Mouse (Mus musculus) erythroblast, embryonic 14.5 days (primary cell): ENCODE data around the gene Rsrc2.

ENCODE experiments used
- GATA1 ChIP-seq: IDR thresholded peaks from 2 replicates; pipeline ENCODE4 v1.6.1; 2012; ENCODE audit warnings: low read length, inconsistent platforms, mixed read lengths
- TAL1 ChIP-seq: IDR thresholded peaks from 3 replicates; pipeline ENCODE4 v1.6.1; 2012; ENCODE audit warnings: low read length, inconsistent platforms, mixed read lengths

DNA sequence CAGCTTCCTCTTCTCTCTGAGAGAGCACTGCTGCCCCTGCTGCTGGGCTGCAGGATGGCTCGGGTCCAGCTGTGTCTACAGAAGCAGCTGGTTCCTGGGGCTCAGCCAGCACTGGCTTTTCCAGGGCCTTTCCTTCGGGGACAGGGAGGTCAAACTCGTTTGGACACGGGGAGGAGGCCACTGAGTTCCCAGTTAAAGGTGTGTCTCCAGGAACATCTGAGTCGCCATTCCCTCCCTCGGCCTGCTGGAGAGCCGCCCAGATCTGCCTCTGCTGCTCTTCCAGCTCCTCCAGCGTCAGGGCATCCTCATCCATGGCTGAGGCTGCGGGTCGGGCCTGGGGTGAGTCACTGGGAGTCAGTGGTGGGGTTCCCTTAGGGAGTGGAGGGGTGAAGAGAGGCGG lies 48.6 kb downstream of the Rsrc2 start:
- TF ChIP-seq TAL1 (no peak), GATA1 (no peak)
